Comparison of ENCODE assay signal across 9 mouse cellular contexts in genomic region chr10:60218033-60218590, GRCm38 (mm10). TPM values are rescaled to one million over a fixed set of nuclear protein-coding genes. Genes with fewer than 3 reads are reported as not detected.
DNase-seq lines count a peak whose midpoint lies in the region; ATAC-seq and TF ChIP-seq lines count a peak whose summit lies in the region.
"Had no signal": no experiment of that assay in that cellular context is flagged by ENCODE, and none has a peak within 500 bp of the region (broad histone marks: within the 10 kb centered on the region; RNA-seq: fewer than 3 reads in every experiment).

No protein-coding gene starts in this region.

- H3K36me3 ChIP-seq in embryonic facial prominence, embryonic 12.5 days: no peaks in the 10 kb centered on the region
- no peaks in the 10 kb centered on the region for H3K36me3 ChIP-seq in kidney, postnatal 0 days (ENCODE audit: insufficient read depth, low read length)
- H3K36me3 ChIP-seq in neural tube, embryonic 14.5 days (ENCODE audit: control insufficient read depth, insufficient read depth, low read length): no peaks in the 10 kb centered on the region

- H3K9ac ChIP-seq in embryonic facial prominence, embryonic 12.5 days: peak overlapping the region; percentile 73
- H3K9ac ChIP-seq in kidney, postnatal 0 days (ENCODE audit: low read depth, low read length): peak overlapping the region; percentile 57
- H3K9ac ChIP-seq in neural tube, embryonic 14.5 days (replicated peaks; ENCODE audit: low read depth, low read length): peak overlapping the region; percentile 63

- H3K4me3 ChIP-seq in left cerebral cortex, adult 2 months: peak overlapping the region; percentile 53
- peak overlapping the region; percentile 66 for H3K4me3 ChIP-seq in embryonic facial prominence, embryonic 12.5 days
- peak overlapping the region; percentile 67 for H3K4me3 ChIP-seq in kidney, postnatal 0 days (replicated peaks; ENCODE audit: low read depth, low read length)
- peak overlapping the region; percentile 55 for H3K4me3 ChIP-seq in neural tube, embryonic 14.5 days (ENCODE audit: low read depth, low read length)

- 5% methylated on average over 18 of the region's 18 CpGs for WGBS in embryonic facial prominence, embryonic 12.5 days
- WGBS in kidney, postnatal 0 days: 8% methylated on average over 18 of the region's 18 CpGs
- 4% methylated on average over 18 of the region's 18 CpGs for WGBS in neural tube, embryonic 14.5 days

- no peak for ATAC-seq in embryonic facial prominence, embryonic 12.5 days (ENCODE audit: insufficient number of reproducible peaks, insufficient read depth, low FRiP score, low TSS enrichment)
- ATAC-seq in kidney, postnatal 0 days (replicated peaks; ENCODE audit: low FRiP score, low read depth): no peak
- ATAC-seq in neural tube, embryonic 14.5 days (ENCODE audit: low read depth): no peak
- no peak for ATAC-seq in inflammation-experienced regulatory T-cells, adult 6 months
- ATAC-seq in megakaryocyte, adult 5-6 weeks (ENCODE audit: poor library complexity, severe bottlenecking): no peak

- no peak for TF ChIP-seq CTCF in left cerebral cortex, adult 2 months (IDR thresholded peaks at IDR 0.05)
- TF ChIP-seq CTCF in kidney, postnatal 0 days (IDR thresholded peaks at IDR 0.05; ENCODE audit: low read depth): no peak

- peaks cover 25% of the 10 kb centered on the region for H3K4me1 ChIP-seq in embryonic facial prominence, embryonic 12.5 days
- H3K4me1 ChIP-seq in kidney, postnatal 0 days (replicated peaks; ENCODE audit: insufficient read depth, low read length): peaks cover 13% of the 10 kb centered on the region; the same call in 1 of the 2 replicates
- H3K4me1 ChIP-seq in neural tube, embryonic 14.5 days (ENCODE audit: control insufficient read depth, insufficient read depth, low read length): peaks cover 19% of the 10 kb centered on the region

- DNase-seq in left cerebral cortex, adult 2 months (ENCODE audit: extremely low spot score in 1 of 2, low spot score in 2 of 2): no peak
- DNase-seq in left cerebral cortex, adult 11 months (ENCODE audit: low spot score): no peak
- peak; percentile 28 for DNase-seq in kidney, postnatal 0 days (ENCODE audit: low spot score)
- DNase-seq in gastrocnemius, postnatal 36 days: no peak
- DNase-seq: layer of hippocampus, adult 9-11 months had no signal

- H3K27me3 ChIP-seq in embryonic facial prominence, embryonic 12.5 days: no peaks in the 10 kb centered on the region
- H3K27me3 ChIP-seq in kidney, postnatal 0 days (ENCODE audit: insufficient read depth, low read length): no peaks in the 10 kb centered on the region
- H3K27me3 ChIP-seq in neural tube, embryonic 14.5 days (ENCODE audit: control insufficient read depth, insufficient read depth, low read length): 0 out of 2 replicates have a peak, but pooled peaks cover 8% of the 10 kb centered on the region

- intact Hi-C loops in left cerebral cortex, adult 2 months (cut with DNase I): no loop called here
- intact Hi-C loops in gastrocnemius, postnatal 36 days (cut with DNase I): no loop called here

- H3K4me2 ChIP-seq in embryonic facial prominence, embryonic 12.5 days (replicated peaks): peak overlapping the region; percentile 62
- peak overlapping the region; percentile 88 for H3K4me2 ChIP-seq in kidney, postnatal 0 days (ENCODE audit: low read length)
- peak overlapping the region; percentile 98 for H3K4me2 ChIP-seq in neural tube, embryonic 14.5 days (ENCODE audit: low read depth, low read length)

- H3K27ac ChIP-seq in left cerebral cortex, adult 2 months: 0 out of 2 replicates have a peak overlapping the region, but pooled peaks have one; percentile 40
- H3K27ac ChIP-seq in embryonic facial prominence, embryonic 12.5 days: peak overlapping the region; percentile 67; the same call in 1 of the 2 replicates
- 0 out of 2 replicates have a peak overlapping the region, but pooled peaks have one; percentile 48 for H3K27ac ChIP-seq in kidney, postnatal 0 days
- H3K27ac ChIP-seq in neural tube, embryonic 14.5 days (ENCODE audit: low read depth, low read length): 0 out of 2 replicates have a peak overlapping the region, but pooled peaks have one; percentile 13

- no peaks in the 10 kb centered on the region for H3K9me3 ChIP-seq in embryonic facial prominence, embryonic 12.5 days
- H3K9me3 ChIP-seq in kidney, postnatal 0 days (replicated peaks; ENCODE audit: low read length): no peaks in the 10 kb centered on the region
- no peaks in the 10 kb centered on the region for H3K9me3 ChIP-seq in neural tube, embryonic 14.5 days (ENCODE audit: control insufficient read depth, low read length)

RNA-seq across cellular contexts. Expression of gene Chst3, which starts 0.9 kb away (rescaled TPM):
- 1 to 10 TPM; 1.2 to 1.4 TPM for total RNA-seq in left cerebral cortex, adult 2 months (2021)
- polyA plus RNA-seq in embryonic facial prominence, embryonic 12.5 days (2016; fragmentation: Nextera tagmentation; extraction: Ambion mirVana): 3.2 and 3.6 TPM in 2 replicates
- polyA plus RNA-seq in kidney, postnatal 0 days (2015; fragmentation: Nextera tagmentation; extraction: Ambion mirVana): 0.87 and 0.96 TPM in 2 replicates
- polyA plus RNA-seq in neural tube, embryonic 14.5 days (2014; fragmentation: Nextera tagmentation; extraction: Ambion mirVana): 0.79 and 1.8 TPM in 2 replicates
- total RNA-seq in gastrocnemius, postnatal 36 days (2021): under 1 TPM; 0.36 to 0.37 TPM
- polyA plus RNA-seq in inflammation-experienced regulatory T-cells, adult 6 months (2017; shearing (Covaris generic)): under 1 TPM in 2 of 3 experiments, not detected in 1; 0.36 to 0.40 TPM
- total RNA-seq in megakaryocyte, adult 5-6 weeks (2015): 0.25 TPM in 1 of 2 replicates, not detected in the other
- total RNA-seq in megakaryocyte, adult 5-6 weeks (2017): 0.15 and 0.16 TPM in 2 replicates

RNA-seq across cellular contexts. Expression of gene Psap, which starts 59.3 kb away (rescaled TPM):
- total RNA-seq in left cerebral cortex, adult 2 months (2021): 1,000 to 10,000 TPM; 1,511 to 1,570 TPM
- 75.7 and 77.6 TPM in 2 replicates for polyA plus RNA-seq in embryonic facial prominence, embryonic 12.5 days (2016; fragmentation: Nextera tagmentation; extraction: Ambion mirVana)
- polyA plus RNA-seq in kidney, postnatal 0 days (2015; fragmentation: Nextera tagmentation; extraction: Ambion mirVana): 142 and 160 TPM in 2 replicates
- 144 and 154 TPM in 2 replicates for polyA plus RNA-seq in neural tube, embryonic 14.5 days (2014; fragmentation: Nextera tagmentation; extraction: Ambion mirVana)
- total RNA-seq in gastrocnemius, postnatal 36 days (2021): 100 to 1,000 TPM; 685 to 809 TPM
- 100 to 1,000 TPM in 2 of 3 experiments, 10 to 100 TPM in 1; 79.4 to 218 (median 211) TPM for polyA plus RNA-seq in inflammation-experienced regulatory T-cells, adult 6 months (2017; shearing (Covaris generic))
- 2,144 and 2,167 TPM in 2 replicates for total RNA-seq in megakaryocyte, adult 5-6 weeks (2015)
- 2,372 and 2,545 TPM in 2 replicates for total RNA-seq in megakaryocyte, adult 5-6 weeks (2017)

Comparison
In these comparisons a context has a peak if more than half of its experiments do, and no peak if none do; other contexts are left out.
1. H3K27ac ChIP-seq: peak in every context shown above with its lines; median percentile 67 in embryonic facial prominence, embryonic 12.5 days; 48 in kidney, postnatal 0 days; 40 in left cerebral cortex, adult 2 months; 13 in neural tube, embryonic 14.5 days.